Mouse (Mus musculus) bone marrow macrophage, adult 2 months (primary cell): ENCODE measurements around the gene Sephs2. TPM values are rescaled to one million over a fixed set of nuclear protein-coding genes. Genes with fewer than 3 reads are reported as not detected.

Experiments used
- H3K27ac ChIP-seq: 2 replicates; pipeline ENCODE4 v1.5.1; 2012; ENCODE audit warnings: low read depth, low read length; ENCODE audit not compliant: insufficient read depth
- H3K4me1 ChIP-seq: 2 replicates; pipeline ENCODE4 v1.6.1; 2012; ENCODE audit warnings: low read length; ENCODE audit not compliant: control insufficient read depth, insufficient read depth
- H3K4me3 ChIP-seq: 2 replicates; pipeline ENCODE4 v1.5.1; 2012; ENCODE audit warnings: mild to moderate bottlenecking, low read length, moderate library complexity; ENCODE audit not compliant: insufficient read depth
- CTCF ChIP-seq: IDR thresholded peaks from 2 replicates; pipeline ENCODE4 v1.5.1; 2012; ENCODE audit warnings: low read depth, mild to moderate bottlenecking, low read length, moderate library complexity
- POLR2A ChIP-seq: IDR thresholded peaks from 2 replicates; pipeline ENCODE4 v1.6.1; 2012; ENCODE audit warnings: mild to moderate bottlenecking, low read depth, low read length, borderline replicate concordance
- polyA plus RNA-seq: library from polyadenylated mRNA; stranded (reverse); fragments of >200 nt; gene quantifications from 2 replicates; pipeline ENCODE4 v1.2.4, GENCODE M21; 2012; ENCODE audit not compliant: missing spikeins, insufficient read depth, insufficient read length

Gene Sephs2
- polyA plus RNA-seq, 1 experiment = 72.2 TPM

DNA sequence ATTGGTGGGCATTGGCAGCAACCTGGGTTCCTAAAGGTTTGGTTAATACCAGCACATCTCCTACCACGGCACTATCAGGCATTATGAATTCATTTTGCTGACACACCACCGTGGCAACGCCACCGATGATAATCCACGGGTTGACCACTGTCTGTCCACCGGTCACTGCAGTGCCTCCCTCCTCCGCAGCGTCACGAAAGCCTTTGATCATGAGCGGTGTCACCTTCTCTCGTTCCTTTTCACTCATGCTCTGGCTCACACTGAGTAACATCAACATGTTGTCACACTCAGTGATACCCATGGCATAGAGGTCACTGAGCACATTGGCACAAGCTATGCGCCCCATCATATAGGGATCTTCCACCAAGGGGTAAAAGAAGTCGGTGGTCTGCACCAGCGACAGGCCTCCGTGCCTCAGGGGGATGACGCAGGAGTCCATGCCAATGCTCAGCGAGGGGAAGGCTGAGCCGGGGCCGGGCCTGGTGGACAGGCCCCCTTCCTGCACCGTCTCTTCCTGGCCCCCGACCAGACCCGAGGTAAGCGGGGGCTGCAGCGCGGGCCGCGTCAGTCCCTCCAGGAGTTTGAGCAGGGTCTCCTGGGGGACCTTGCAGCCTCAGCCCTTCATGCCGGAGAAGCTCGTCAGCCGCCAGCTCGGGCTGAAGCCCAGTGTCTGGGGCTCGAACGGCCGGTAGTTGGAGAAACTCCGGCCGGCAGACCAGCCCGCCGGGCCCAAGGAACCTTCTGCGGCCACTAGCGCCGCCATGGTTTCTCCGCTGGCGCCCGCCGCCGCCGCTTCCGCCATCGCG lies 534 bp downstream of the Sephs2 start:
- Histone ChIP-seq H3K4me1 (peaks cover 38% of the 10 kb centered on the region), H3K27ac (peak overlapping the region; percentile 67), H3K4me3 (peak overlapping the region; percentile 77)
- TF ChIP-seq CTCF = no peak
- TF ChIP-seq POLR2A = no peak

DNA sequence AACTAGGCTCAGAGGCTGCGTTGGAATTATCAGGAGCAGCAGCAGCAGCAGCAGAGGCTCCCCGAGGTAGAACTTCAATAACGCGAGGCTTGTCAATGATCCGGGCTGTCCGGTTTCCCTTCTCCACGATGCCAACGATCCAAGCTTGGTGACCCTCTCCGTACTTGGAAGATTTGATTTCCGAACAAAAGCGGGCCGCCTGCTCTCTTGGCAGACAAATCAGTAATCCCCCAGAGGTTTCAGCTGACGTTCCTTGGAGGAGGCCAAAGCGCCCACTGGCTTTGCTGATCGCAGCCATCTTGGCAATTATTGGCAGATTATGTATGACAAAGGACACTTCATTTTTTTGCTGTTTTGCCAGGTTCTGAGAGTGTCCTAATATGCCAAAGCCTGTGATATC lies 1.3 kb downstream of the Sephs2 start:
- Histone ChIP-seq H3K4me3 (peak overlapping the region; percentile 77), H3K4me1 (peaks cover 38% of the 10 kb centered on the region), H3K27ac (no peak overlapping the region)
- TF ChIP-seq POLR2A (no peak), CTCF (no peak)

- Histone ChIP-seq H3K4me3 (no peak overlapping the region), H3K27ac (peak overlapping the region; percentile 69), H3K4me1 (peaks cover 38% of the 10 kb centered on the region)
- TF ChIP-seq CTCF (no peak), POLR2A (no peak)
Observed at GRCm38 (mm10) chr7:127271093-127271492, 2.8 kb downstream of the Sephs2 start.

GRCm38 (mm10) chr7:127270666-127271065 lies 3.2 kb downstream of the Sephs2 start:
- Histone ChIP-seq H3K27ac (peak overlapping the region; percentile 69), H3K4me1 (peaks cover 38% of the 10 kb centered on the region), H3K4me3 (no peak overlapping the region)
- TF ChIP-seq POLR2A = no peak
- no peak for TF ChIP-seq CTCF

DNA sequence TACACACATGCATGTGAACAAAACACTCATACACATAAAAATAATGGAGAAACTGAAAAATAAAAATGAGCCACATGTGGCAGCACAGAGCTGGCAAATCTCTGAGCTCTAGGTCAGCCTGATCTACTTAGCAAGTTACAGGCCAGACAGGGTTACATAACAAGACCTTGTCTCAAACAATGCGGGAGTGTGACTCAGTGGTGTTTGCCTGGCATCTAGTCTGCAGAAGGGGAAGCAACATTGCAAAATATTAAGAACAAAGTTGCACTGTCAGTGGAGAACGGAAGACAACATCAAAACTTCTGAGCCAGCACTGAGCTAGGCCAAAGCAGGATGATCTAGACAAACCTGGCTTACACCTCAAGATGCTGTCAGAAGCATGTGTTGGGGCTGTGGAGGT lies 3.6 kb downstream of the Sephs2 start:
- H3K27ac ChIP-seq = peak overlapping the region; percentile 79
- H3K4me3 ChIP-seq = no peak overlapping the region
- H3K4me1 ChIP-seq = peaks cover 40% of the 10 kb centered on the region

GRCm38 (mm10) chr7:127263526-127263925 lies 10.3 kb downstream of the Sephs2 start:
- no peak overlapping the region for H3K4me3 ChIP-seq
- H3K27ac ChIP-seq = no peak overlapping the region
- no peak for TF ChIP-seq POLR2A
- no peak for TF ChIP-seq CTCF
- peaks cover 14% of the 10 kb centered on the region for H3K4me1 ChIP-seq

More for the DNA sequence above, 3.6 kb downstream of the Sephs2 start:
- no peak for TF ChIP-seq POLR2A
- TF ChIP-seq CTCF = no peak

DNA sequence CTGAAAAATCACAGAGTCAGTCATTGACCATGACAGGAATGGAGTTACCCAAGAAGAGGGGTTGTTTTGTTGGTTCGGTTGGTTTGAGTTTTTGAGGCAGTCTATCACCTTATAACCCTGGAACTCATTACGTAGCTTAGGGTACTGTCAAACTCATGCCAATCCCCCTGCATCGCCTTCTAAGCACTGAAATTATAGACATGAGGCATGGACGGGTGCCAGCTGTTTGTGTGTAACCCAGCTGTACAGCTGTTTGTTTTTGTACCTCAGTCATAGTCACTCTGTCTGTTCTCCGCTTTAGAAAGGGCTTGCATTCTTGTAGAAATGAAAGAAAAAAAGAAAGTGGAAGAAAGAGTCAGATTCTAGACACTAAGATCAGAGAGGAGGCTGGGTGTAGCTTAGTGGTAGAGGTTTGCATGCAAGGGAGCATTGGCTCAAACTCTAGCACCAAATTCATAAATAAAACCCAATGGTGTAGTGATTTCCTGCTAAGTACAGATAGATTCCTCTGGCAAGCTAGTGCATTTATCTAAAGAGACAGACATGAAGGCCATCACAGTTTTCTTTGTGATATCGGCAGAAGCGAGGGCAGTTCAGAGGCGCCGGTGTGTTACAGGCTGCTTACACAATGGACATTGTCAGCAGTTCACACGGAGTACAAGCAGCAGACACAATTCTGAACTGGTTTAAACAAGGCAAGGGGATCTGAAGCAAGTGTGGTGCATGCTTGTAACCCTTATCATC lies 11.5 kb downstream of the Sephs2 start:
- no peak for TF ChIP-seq CTCF
- TF ChIP-seq POLR2A = no peak
- H3K27ac ChIP-seq = no peak overlapping the region
- H3K4me1 ChIP-seq = peaks cover 14% of the 10 kb centered on the region
- H3K4me3 ChIP-seq = no peak overlapping the region

- TF ChIP-seq POLR2A (peak; percentile 65; the same call in 1 of the 2 replicates), CTCF (peak; percentile 71)
- no peak within 1 kb of the TSS for H3K27ac ChIP-seq
Observed at GRCm38 (mm10) chr7:127260309-127261111, 13.3 kb downstream of the Sephs2 start, which contains the start of gene Dctpp1. Gene Dctpp1 (minus strand): TSS chr7:127260709.

DNA sequence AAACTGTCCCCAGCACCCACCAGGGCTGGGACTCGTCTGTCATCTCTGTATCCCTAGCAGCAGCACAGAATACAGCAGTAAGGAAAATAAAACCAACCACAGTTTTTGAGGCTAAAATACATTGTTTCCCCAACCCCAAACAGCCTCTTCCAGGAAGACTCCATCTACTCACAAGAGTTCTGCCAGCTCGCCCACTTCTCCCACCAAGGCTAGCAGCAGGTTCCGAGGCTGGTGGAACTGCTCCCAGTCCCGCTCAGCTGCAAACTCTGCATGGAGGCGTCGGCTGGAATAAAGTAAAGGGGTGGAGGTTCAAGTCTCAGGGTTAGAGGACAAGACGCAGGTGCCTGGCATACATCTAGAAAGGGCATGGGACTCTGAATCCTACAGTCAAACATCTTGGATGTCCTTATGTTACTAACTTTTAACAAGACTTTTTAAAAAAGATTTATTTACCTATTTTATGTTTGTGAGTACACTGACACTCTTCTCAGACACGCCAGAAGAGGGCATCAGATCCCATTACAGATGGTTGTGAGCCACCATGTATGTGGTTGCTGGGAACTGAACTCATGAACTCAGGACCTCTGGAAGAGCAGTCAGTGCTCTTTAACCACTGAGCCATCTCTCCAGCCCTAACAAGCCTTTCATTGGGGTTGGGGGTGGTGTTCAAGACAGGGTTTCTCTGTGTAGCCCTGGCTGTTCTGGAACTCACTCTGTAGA lies 14.5 kb downstream of the Sephs2 start:
- no peak overlapping the region for H3K27ac ChIP-seq
- H3K4me1 ChIP-seq = peaks cover 21% of the 10 kb centered on the region
- TF ChIP-seq POLR2A (no peak), CTCF (peak; percentile 12; the same call in 1 of the 2 replicates)
- peak overlapping the region; percentile 93 for H3K4me3 ChIP-seq

More at GRCm38 (mm10) chr7:127260309-127261111, 13.3 kb downstream of the Sephs2 start, which contains the start of gene Dctpp1:
- H3K4me3 ChIP-seq = peak within 1 kb of the TSS; percentile 93
- H3K4me1 ChIP-seq = peaks cover 16% of the 10 kb centered on the region
